Mouse (Mus musculus) cerebellum, adult 2 months (tissue): ENCODE results near the gene Dirc2.

Experiments
- CTCF ChIP-seq: fragments of 200-500 bp; IDR thresholded peaks from 2 replicates; pipeline ENCODE4 v1.5.1; 2011; ENCODE audit warnings: low read depth, mild to moderate bottlenecking, control low read depth, low read length, moderate library complexity, borderline replicate concordance; ENCODE audit not compliant: insufficient read depth
- POLR2A ChIP-seq: fragments of 200-500 bp; IDR thresholded peaks from 2 replicates; pipeline ENCODE4 v1.6.1; 2011; ENCODE audit warnings: low read length, control low read depth, borderline replicate concordance; ENCODE audit not compliant: insufficient read depth

- peak; percentile 86 for TF ChIP-seq CTCF
- TF ChIP-seq POLR2A, result no peak
Measured at GRCm38 (mm10) chr16:35734038-35734437, 35.1 kb downstream of the Dirc2 start.
